Mouse (Mus musculus) lung, postnatal 0 days (tissue): ENCODE data around the gene Pxk. TPM values are rescaled to one million over a fixed set of nuclear protein-coding genes. Genes with fewer than 3 reads are reported as not detected.
"Not testable (repeated sequence)": the region's sequence is repeated elsewhere in the genome, so short reads cannot be mapped to it uniquely, and the experiment has no call there.

Source experiments
- ATAC-seq: fragments of 200-750 bp; cut with Nextera tagmentation; 2 replicates; pipeline ENCODE4 v1.8.0; 2017; ENCODE audit warnings: moderate library complexity
- DNase-seq: peaks from one replicate; pipeline ENCODE4 v3.0.0-alpha.2; 2016; ENCODE audit warnings: low spot score
- H3K27ac ChIP-seq: fragments of 300-500 bp; sonication (generic); 2 replicates; pipeline ENCODE4 v1.5.1; 2014; ENCODE audit warnings: antibody characterized with exemption, mild to moderate bottlenecking, low read length, mixed read lengths
- H3K27me3 ChIP-seq: fragments of 300-500 bp; sonication (generic); replicated peaks from 2 replicates; pipeline ENCODE4 v1.6.1; 2014; ENCODE audit warnings: low read length, mixed read lengths; ENCODE audit not compliant: insufficient read depth
- H3K36me3 ChIP-seq: fragments of 300-500 bp; sonication (generic); 2 replicates; pipeline ENCODE4 v1.6.1; 2014; ENCODE audit warnings: low read length, mixed read lengths; ENCODE audit not compliant: insufficient read depth
- H3K4me1 ChIP-seq: fragments of 300-500 bp; sonication (generic); 2 replicates; pipeline ENCODE4 v1.6.1; 2014; ENCODE audit warnings: antibody characterized with exemption, low read depth, low read length, mixed read lengths; ENCODE audit not compliant: insufficient read depth
- H3K4me2 ChIP-seq: fragments of 300-500 bp; sonication (generic); replicated peaks from 2 replicates; pipeline ENCODE4 v1.6.1; 2014; ENCODE audit warnings: low read depth, mild to moderate bottlenecking, low read length, moderate library complexity, mixed read lengths
- H3K4me3 ChIP-seq: fragments of 300-500 bp; sonication (generic); 2 replicates; pipeline ENCODE4 v1.5.1; 2014; ENCODE audit warnings: low read depth, low read length
- H3K9ac ChIP-seq: fragments of 300-500 bp; sonication (generic); replicated peaks from 2 replicates; pipeline ENCODE4 v1.6.1; 2014; ENCODE audit warnings: low read depth, mild to moderate bottlenecking
- H3K9me3 ChIP-seq: fragments of 300-500 bp; sonication (generic); 2 replicates; pipeline ENCODE4 v1.6.1; 2016; ENCODE audit warnings: low read length, mixed read lengths
- CTCF ChIP-seq: IDR thresholded peaks from 2 replicates; pipeline ENCODE4 v1.5.1; 2016; ENCODE audit warnings: antibody characterized with exemption, mild to moderate bottlenecking
- EP300 ChIP-seq: IDR thresholded peaks from 2 replicates; pipeline ENCODE4 v1.6.1; 2016; ENCODE audit warnings: antibody characterized with exemption, mild to moderate bottlenecking, control low read depth
- WGBS: fragments of 180-500 bp; shearing (Covaris S2); extraction: QIAGEN DNeasy Blood & Tissue Kit; methylation state at CpG from one replicate; pipeline ENCODE4 v1.1.7; 2014; 5-methylcytosine and 5-hydroxymethylcytosine counted together
- polyA plus RNA-seq: library from polyadenylated mRNA; unstranded; fragments of >200 nt; fragmentation: Nextera tagmentation; extraction: Ambion mirVana; gene quantifications from 2 replicates; pipeline ENCODE4 v1.2.1, GENCODE M21; 2015

Pxk gene
- polyA plus RNA-seq, 1 experiment from 2014 or later, result 47.5 TPM

GRCm38 (mm10) chr14:8119904-8120303, 21.9 kb downstream of the Pxk start:
- no peaks in the 10 kb centered on the region for H3K27me3 ChIP-seq
- no peak overlapping the region for H3K4me3 ChIP-seq
- no peaks in the 10 kb centered on the region for H3K9me3 ChIP-seq
- no peak overlapping the region for H3K4me2 ChIP-seq
- H3K36me3 ChIP-seq, result peaks cover 13% of the 10 kb centered on the region; the same call in 1 of the 2 replicates
- no peak for DNase-seq
- TF ChIP-seq CTCF (no peak), EP300 (no peak)
- H3K9ac ChIP-seq, result no peak overlapping the region
- no peak overlapping the region for H3K27ac ChIP-seq
- H3K4me1 ChIP-seq, result no peaks in the 10 kb centered on the region
- no peak for ATAC-seq
- WGBS, result 74% methylated on average over 3 of the region's 3 CpGs

- no peak overlapping the region for H3K27ac ChIP-seq
- no peaks in the 10 kb centered on the region for H3K27me3 ChIP-seq
- no peaks in the 10 kb centered on the region for H3K9me3 ChIP-seq
- DNase-seq, result no peak
- ATAC-seq, result no peak
- no peaks in the 10 kb centered on the region for H3K4me1 ChIP-seq
- H3K4me2 ChIP-seq, result no peak overlapping the region
- H3K4me3 ChIP-seq, result no peak overlapping the region
- TF ChIP-seq CTCF (no peak), EP300 (no peak)
- H3K9ac ChIP-seq, result no peak overlapping the region
- 83% methylated on average over 7 of the region's 7 CpGs for WGBS
- peaks cover 16% of the 10 kb centered on the region; the same call in 1 of the 2 replicates for H3K36me3 ChIP-seq
Observed at GRCm38 (mm10) chr14:8123141-8123540, 25.1 kb downstream of the Pxk start.

GRCm38 (mm10) chr14:8123611-8124010, 25.6 kb downstream of the Pxk start:
- ATAC-seq, H3K9ac ChIP-seq, DNase-seq, H3K9me3 ChIP-seq, H3K27ac ChIP-seq, H3K27me3 ChIP-seq, H3K4me2 ChIP-seq, H3K4me3 ChIP-seq, H3K4me1 ChIP-seq: not testable (repeated sequence)
- WGBS, result 93% methylated on average over 10 of the region's 10 CpGs
- peaks cover 16% of the 10 kb centered on the region; the same call in 1 of the 2 replicates for H3K36me3 ChIP-seq

- Histone ChIP-seq H3K9me3 (no peaks in the 10 kb centered on the region), H3K4me3 (no peak overlapping the region), H3K36me3 (peaks cover 16% of the 10 kb centered on the region; the same call in 1 of the 2 replicates), H3K4me2 (no peak overlapping the region), H3K27me3 (no peaks in the 10 kb centered on the region), H3K27ac (no peak overlapping the region), H3K9ac (no peak overlapping the region), H3K4me1 (no peaks in the 10 kb centered on the region)
- TF ChIP-seq EP300 (no peak), CTCF (no peak)
- DNase-seq (no peak), ATAC-seq (no peak)
- WGBS, result 72% methylated on average over 7 of the region's 7 CpGs
Observed at GRCm38 (mm10) chr14:8124046-8124881, 26.3 kb downstream of the Pxk start.

- H3K27me3 ChIP-seq, result no peaks in the 10 kb centered on the region
- H3K9me3 ChIP-seq, result no peaks in the 10 kb centered on the region
- TF ChIP-seq EP300, result no peak
- TF ChIP-seq CTCF, result no peak
- H3K4me3 ChIP-seq, result no peak overlapping the region
- no peak for DNase-seq
- no peaks in the 10 kb centered on the region for H3K4me1 ChIP-seq
- H3K4me2 ChIP-seq, result no peak overlapping the region
- no peak overlapping the region for H3K27ac ChIP-seq
- WGBS, result 59% methylated on average over 5 of the region's 5 CpGs
- ATAC-seq, result no peak
- peaks cover 12% of the 10 kb centered on the region for H3K36me3 ChIP-seq
- H3K9ac ChIP-seq, result no peak overlapping the region
Observed at GRCm38 (mm10) chr14:8127971-8128370, 30.0 kb downstream of the Pxk start.

GRCm38 (mm10) chr14:8132789-8133188, 34.8 kb downstream of the Pxk start:
- H3K4me2 ChIP-seq, result no peak overlapping the region
- TF ChIP-seq CTCF (no peak), EP300 (no peak)
- H3K27ac ChIP-seq, result no peak overlapping the region
- peaks cover 4% of the 10 kb centered on the region; the same call in 1 of the 2 replicates for H3K36me3 ChIP-seq
- ATAC-seq (no peak), DNase-seq (peak; percentile 44)
- H3K27me3 ChIP-seq, result no peaks in the 10 kb centered on the region
- H3K4me1 ChIP-seq, result peaks cover 19% of the 10 kb centered on the region; the same call in 1 of the 2 replicates
- no peak overlapping the region for H3K9ac ChIP-seq
- H3K4me3 ChIP-seq, result no peak overlapping the region
- WGBS, result 82% methylated on average over 8 of the region's 8 CpGs
- H3K9me3 ChIP-seq, result no peaks in the 10 kb centered on the region
